Mouse (Mus musculus) heart, postnatal 36 days (tissue): ENCODE measurements at regions not wholly inside any gene's neighbourhood (a gene's known extent, or its start where the extent isn't known, plus 50 kb on each side); places are given as distances from the start of the nearest gene placed in this dataset.

Source experiments
- DNase-seq, 2 experiments: peaks; one replicate each; pipeline ENCODE4 v3.0.0; 2021 to 2022
- intact Hi-C: fragments of 180-260 bp; cut with DNase I; formaldehyde crosslinking; loops from one replicate; pipeline ENCODE4 v1.15.1; 2025

GRCm38 (mm10) chr12:106185398-106186077, 175.5 kb downstream of the Vrk1 start:
- DNase-seq: no peak
- intact Hi-C loops: no loop called here

- DNase-seq: no peak
- intact Hi-C loops: no loop called here
Observed at GRCm38 (mm10) chr12:106186501-106186900, 176.5 kb downstream of the Vrk1 start.

- intact Hi-C loops: no loop called here
- DNase-seq: no peak
Observed at GRCm38 (mm10) chr12:106191771-106192170, 181.7 kb downstream of the Vrk1 start.

- intact Hi-C loops: no loop called here
- DNase-seq: no peak
Observed at GRCm38 (mm10) chr12:106199302-106199701, 189.3 kb downstream of the Vrk1 start.

- no peak for DNase-seq
- intact Hi-C loops: no loop called here
Observed at GRCm38 (mm10) chr12:106203526-106203925, 193.5 kb downstream of the Vrk1 start.

- no peak for DNase-seq
- intact Hi-C loops: no loop called here
Observed at GRCm38 (mm10) chr12:106210959-106211358, 200.9 kb downstream of the Vrk1 start.

DNA sequence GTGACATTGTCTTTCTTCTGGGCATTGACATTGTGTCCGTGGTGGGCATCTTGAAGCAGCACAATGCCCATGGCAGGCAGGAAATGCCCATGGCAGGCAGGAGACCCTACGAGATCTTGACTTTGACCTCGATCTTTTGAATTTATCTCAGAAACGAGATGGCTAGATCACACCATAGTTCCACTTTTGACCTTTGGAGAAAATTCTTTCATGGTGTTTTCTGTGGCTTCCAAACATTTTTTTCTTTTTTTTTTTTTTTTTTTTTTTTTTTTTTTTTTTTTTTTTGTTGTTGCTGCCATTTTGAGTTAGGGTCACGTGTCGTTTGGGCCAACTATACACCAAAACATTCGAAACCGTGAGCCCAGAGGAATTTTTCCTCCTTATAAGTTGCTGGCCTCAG, 201.5 kb downstream of the Vrk1 start:
- no peak for DNase-seq
- intact Hi-C loops: no loop called here

DNA sequence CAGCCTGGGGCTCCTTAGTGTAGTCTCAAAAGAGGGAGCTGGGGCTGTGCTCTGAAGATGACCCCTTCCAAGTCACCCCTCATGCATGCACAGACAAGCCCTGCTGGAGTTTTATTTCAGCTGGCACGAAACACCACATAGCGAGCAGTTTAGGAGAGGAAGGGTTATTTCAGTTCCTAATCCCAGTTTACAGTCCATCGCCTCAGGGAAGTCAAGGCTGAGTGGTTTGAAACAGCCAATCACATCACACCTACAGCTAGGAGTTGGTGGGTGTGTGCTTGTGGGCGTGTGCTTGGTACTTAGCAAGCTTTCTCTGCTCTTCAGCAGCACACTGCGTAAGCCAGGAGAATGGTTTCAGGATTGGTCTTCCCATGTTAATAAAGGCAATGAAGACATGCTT, 202.4 kb downstream of the Vrk1 start:
- intact Hi-C loops: no loop called here

DNA sequence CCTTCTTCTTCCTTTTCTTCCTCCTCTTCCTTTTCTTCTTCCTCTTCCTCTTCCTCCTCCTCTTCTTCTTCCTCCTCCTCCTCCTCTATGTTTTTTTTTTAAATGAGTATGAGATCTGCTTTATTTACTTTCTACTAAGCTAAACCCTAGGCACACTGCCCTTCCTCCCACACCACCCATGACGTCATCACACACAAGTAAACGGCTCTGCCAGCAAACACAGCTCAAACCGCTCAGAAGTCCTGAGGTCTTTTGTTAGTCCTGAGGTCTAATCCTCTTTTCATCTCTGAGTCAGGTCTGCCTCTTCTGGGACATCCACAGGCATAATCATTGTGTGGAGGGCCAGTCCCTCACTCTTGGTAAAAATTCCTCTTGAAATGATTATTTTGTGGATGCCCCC, 210.0 kb downstream of the Vrk1 start:
- DNase-seq: no peak
- intact Hi-C loops: no loop called here

More for the DNA sequence above, 202.4 kb downstream of the Vrk1 start:
- DNase-seq: no peak

DNA sequence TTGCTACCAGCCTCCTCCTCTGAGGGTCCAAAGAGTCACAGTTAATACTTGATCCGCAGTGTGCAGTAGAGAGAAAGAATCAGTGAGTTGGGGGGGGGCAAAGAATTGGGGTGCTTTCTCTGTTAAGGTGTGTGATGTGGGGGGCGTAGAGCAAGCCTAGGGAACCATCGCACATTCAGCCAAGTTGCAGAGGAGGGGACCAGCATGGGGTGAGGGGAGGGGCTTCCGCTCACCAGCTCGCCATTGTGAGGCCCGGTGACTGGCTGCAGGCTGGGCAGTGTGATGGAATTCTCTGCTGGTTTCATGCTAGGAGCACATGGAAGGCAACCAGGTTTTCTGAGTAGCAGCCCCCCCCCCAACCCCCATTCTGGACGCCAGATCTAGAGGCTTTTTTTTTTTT, 216.2 kb downstream of the Vrk1 start:
- intact Hi-C loops: no loop called here
- DNase-seq: no peak

GRCm38 (mm10) chr12:106226776-106227562, 216.9 kb downstream of the Vrk1 start:
- intact Hi-C loops: no loop called here
- DNase-seq: no peak

DNA sequence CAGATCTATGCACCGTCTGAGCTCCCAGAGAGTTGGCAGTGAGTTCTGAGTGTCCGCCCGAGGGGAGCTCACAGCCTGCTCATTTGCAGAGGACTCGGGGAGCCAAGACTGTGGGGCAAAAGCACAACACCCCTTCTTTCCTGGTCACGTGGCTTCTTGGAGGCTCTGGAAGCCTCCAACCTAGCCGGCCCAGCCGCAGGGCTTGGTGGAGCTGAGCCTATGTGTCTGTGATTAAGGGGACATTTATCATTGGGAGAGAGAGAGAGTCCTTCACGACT, 217.5 kb downstream of the Vrk1 start:
- DNase-seq: no peak
- intact Hi-C loops: no loop called here

DNA sequence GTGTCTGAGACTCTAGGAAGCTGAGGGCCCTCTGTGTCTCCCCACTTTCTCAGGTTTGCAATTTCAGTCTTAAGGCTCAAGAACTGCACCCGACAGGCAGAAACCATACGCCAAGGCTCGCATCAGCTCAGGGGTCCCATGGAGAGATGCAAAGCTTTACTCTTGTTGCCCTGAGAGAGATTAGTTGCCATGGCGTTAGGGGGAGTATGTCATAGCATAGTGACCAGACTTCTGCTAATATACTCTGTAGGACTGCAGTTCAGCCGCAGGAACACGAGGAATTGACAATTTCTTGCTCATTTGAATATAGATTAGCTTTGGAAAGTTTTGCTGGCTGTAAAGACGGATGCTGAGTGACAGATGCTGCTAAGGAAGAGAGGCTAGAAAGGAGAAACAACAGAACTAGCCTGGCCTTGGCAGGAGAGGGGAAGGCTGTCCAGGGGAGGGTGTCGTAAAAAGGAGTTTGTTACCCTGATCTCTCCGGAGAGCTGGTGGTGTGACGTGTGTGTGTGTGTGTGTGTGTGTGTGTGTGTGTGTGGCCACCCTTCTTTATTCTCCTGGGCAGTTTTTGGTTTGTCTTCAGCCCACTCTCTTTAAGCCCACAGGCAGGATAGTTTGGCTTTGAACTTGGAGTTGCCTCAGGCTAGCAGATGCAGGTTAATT, 235.3 kb downstream of the Vrk1 start:
- intact Hi-C loops: no loop called here
- DNase-seq: no peak

DNA sequence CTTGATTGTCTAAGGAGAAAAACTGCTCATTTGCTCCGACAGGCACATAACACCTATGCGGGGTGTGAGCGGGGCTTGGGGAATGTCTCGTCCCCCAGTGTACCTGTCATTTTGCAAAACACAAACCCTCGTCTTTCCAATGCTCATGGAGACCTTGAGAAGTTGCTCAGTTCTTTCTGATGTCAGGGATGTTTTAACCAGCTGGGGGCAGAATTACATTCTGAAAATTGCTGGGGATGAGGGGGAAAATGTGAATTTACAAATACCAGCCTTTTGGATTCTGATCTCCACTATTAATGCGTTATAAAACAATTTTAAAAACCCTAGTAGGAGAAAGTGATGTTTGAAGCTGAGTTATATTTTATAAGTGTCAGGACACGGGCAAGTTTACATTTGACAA, 263.6 kb downstream of the Vrk1 start:
- intact Hi-C loops: no loop called here

GRCm38 (mm10) chr12:106277886-106278285, 267.9 kb downstream of the Vrk1 start:
- DNase-seq: peak in 1 of 2 experiments; percentile 2
- intact Hi-C loops: no loop called here

More for the DNA sequence above, 263.6 kb downstream of the Vrk1 start:
- no peak for DNase-seq

DNA sequence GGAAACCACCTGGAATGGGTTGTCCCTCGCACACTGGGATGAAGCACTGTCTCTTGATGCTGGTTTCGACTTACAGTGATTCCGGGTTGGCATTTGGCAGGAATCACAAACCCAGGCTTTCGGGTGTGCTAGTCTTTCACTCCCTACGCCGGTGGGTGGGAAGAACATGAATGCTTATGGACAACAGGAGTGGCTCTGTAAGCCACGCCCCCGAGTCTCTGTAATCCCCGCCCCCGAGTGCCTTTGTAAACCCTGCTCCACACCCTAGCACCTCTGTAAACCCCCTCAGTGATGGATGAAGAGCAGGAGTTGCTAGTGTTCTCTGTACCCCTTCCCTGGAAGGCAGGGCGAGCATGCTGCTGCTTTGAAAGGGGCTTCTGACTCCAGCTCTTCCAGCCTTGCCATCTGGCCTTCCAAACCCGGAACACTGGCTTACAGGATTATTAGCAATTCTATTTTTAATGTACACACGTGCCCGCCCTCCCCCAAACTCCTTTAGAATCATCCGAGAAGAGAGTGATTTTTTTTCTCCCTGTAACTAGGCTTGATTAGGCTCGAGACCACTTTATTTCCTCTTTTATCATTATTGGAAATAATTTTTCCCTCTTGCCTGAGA, 272.6 kb downstream of the Vrk1 start:
- intact Hi-C loops: no loop called here
- DNase-seq: no peak

DNA sequence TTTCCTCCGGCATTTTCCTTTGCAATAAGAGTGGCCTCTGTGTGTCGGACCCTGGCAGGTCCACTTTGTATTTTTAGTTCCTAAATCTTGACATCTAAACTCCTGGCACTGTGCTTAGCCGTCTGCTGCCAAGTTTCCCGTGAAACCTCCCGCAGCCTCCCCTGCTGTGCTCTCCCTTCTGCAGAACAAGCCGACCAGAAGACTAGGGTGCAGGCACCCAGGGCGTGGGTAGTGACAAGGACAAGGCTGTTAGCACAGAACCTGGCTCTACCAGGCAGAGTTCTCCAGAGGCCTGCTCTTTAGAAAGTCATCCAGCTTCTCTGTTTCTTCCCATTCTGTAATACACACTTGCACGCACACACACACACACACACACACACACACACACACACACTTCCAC, 274.8 kb downstream of the Vrk1 start:
- no peak for DNase-seq
- intact Hi-C loops: no loop called here

DNA sequence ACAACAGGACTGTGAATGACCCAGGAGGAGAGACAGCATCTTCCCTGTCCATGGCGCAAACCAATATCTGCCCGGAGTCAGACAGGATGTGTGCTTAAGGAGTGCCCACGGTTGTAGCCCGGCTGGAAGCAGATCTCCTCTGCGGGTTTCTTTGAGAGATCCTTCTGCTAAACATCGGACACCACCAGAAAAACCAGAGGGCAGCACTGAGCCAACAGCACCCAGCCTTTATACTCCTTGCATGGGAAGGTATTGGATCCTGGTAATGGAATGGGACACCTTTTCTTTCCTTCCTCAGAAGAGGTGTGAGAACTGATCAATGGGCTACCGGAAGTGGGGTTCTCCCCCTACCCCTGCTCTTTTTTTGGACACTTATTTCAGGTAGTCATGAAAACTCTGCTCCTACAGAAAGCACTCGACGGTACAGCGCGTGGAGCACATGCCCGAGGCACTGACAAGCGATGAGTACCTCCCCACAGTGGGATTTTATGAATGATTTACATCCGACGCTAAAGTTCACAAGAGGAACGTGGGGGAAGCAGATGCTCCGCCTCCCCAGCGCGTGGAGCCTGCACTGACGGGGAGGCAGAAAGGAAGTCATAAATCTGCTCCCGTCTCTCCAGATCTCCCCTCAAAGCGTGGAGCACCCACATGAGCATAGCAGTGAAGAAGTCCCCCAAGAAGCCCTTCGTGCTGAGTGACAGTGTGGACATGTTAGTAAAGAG, 278.9 kb downstream of the Vrk1 start:
- intact Hi-C loops: no loop called here
- no peak for DNase-seq

GRCm38 (mm10) chr12:106291476-106292046, 281.5 kb downstream of the Vrk1 start:
- intact Hi-C loops: no loop called here
- DNase-seq: no peak

DNA sequence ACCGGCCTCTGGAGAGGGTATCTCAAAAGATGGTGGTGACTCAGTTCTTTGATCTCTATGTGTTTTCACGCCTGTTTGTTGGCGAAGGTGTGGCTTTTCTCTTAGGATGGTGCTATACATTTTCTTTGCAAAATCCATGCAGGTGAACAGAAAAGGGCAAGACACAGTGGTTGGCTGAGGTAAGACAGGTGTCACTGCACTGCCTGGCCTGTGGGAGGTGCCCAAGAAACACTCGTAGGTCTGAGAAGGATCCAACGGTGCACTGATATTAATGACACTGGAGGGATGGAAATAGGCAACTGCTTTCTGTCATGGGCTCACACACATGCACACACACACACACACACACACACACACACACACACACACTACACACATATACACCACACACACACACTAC, 283.1 kb downstream of the Vrk1 start:
- intact Hi-C loops: no loop called here
- DNase-seq: no peak

DNA sequence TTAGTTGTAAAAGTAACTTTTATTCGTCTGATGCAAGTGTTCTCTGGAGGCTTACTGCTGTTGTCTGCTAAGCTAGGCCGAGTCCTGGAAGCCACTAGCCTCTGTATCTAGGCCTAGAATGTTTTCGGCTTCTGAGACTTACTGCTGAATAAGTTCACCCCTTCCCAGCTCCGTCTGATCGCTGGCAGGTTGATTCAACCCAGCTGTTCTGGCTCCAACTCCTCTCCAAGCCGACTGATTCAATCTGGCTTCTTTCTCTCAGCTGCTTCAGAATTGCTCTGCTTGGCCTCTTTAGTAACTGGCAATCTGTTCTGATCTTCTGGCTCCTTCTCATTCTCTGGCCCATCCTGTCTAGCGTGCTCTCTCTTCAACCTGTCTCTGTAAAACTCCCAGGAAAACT, 285.6 kb downstream of the Vrk1 start:
- no peak for DNase-seq
- intact Hi-C loops: no loop called here
